Mouse (Mus musculus): ENCODE data around the gene Tysnd1.

GRCm38 (mm10) chr10:61713601-61714000, 18.3 kb downstream of the Tysnd1 start:
- TF ChIP-seq CTCF (IDR thresholded peaks at IDR 0.05; ENCODE audit: insufficient read depth, low read length) (no peak), POLR2A (IDR thresholded peaks at IDR 0.05; ENCODE audit: borderline replicate concordance, extremely low read depth, low read depth, low read length) (no peak)

All from lung, adult 2 months (tissue).